7 mouse cellular contexts compared by ENCODE assay signal in the genomic region with DNA sequence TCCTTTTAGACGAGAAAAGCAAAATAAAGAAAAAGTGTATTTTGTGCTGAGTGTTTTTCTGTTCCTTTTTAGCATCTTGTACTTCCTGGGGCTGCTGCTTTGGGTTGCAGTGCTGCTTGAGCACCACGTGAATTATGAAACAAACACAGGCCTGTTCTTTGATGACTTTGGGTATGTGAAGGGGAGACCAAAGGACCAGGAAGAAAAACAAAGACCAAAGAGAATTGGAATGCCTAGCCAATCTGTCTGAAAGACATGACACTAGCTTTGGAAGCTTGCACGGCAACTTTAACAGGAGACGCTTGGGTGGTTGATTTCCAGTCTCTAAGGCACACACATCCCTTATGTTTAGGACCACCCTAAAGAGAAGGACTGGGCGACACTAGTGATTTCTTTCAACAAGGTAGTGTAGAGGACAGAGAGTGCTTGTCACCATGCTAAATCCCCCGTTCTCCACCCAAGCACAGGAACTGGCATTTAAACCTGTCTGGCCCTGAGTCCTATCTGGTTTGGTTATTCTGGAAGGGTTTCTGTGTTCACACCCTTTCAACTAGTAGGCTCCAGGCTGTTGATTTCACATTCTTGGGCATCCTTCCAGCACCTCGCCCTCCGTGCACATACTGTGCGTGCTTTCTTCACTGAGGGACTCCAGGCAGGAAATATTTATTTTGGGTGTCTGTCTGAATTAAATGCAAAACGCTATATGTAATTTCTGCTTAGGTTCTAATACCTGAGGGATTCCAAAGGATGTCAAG. TPM values are rescaled to one million over a fixed set of nuclear protein-coding genes. Genes with fewer than 3 reads are reported as not detected.
DNase-seq lines count a peak whose midpoint lies in the region; ATAC-seq lines count a peak whose summit lies in the region.

No protein-coding gene starts in this region.

- no peaks in the 10 kb centered on the region for H3K27me3 ChIP-seq in heart, embryonic 14.5 days (ENCODE audit: control insufficient read depth, insufficient read depth, low read length)
- no peaks in the 10 kb centered on the region for H3K27me3 ChIP-seq in midbrain, embryonic 14.5 days (ENCODE audit: control insufficient read depth, insufficient read depth, low read length)

- H3K4me3 ChIP-seq in heart, embryonic 14.5 days (ENCODE audit: control insufficient read depth in 1 of 2, insufficient read depth in 1 of 2, low read depth in 1 of 2, low read length in 2 of 2) = peak overlapping the region; percentile 3 to 12; a peak in 2 of 4 replicates
- H3K4me3 ChIP-seq in midbrain, embryonic 14.5 days (replicated peaks; ENCODE audit: low read depth, low read length) = no peak overlapping the region

- no peaks in the 10 kb centered on the region for H3K9me3 ChIP-seq in heart, embryonic 14.5 days (ENCODE audit: control insufficient read depth, low read length)
- H3K9me3 ChIP-seq in midbrain, embryonic 14.5 days (ENCODE audit: control insufficient read depth, low read length) = no peaks in the 10 kb centered on the region

- peak overlapping the region; percentile 17; the same call in 1 of the 2 replicates for H3K9ac ChIP-seq in heart, embryonic 14.5 days (ENCODE audit: low read length)
- H3K9ac ChIP-seq in midbrain, embryonic 14.5 days (replicated peaks; ENCODE audit: low read length) = no peak overlapping the region

- H3K27ac ChIP-seq in heart, embryonic 14.5 days (replicated peaks in 1 of 2; ENCODE audit: control insufficient read depth in 1 of 2, insufficient read depth in 1 of 2, low read depth in 2 of 2, low read length in 2 of 2) = peak overlapping the region; percentile 92 to 93
- H3K27ac ChIP-seq in midbrain, embryonic 14.5 days (replicated peaks; ENCODE audit: low read depth, low read length) = 0 out of 2 replicates have a peak overlapping the region, but pooled peaks have one; percentile 26

- H3K4me1 ChIP-seq in heart, embryonic 14.5 days (ENCODE audit: control insufficient read depth in 2 of 2, insufficient read depth in 2 of 2, low read length in 2 of 2) = peaks cover 29 to 44% of the 10 kb centered on the region in 2 experiments
- peaks cover 14% of the 10 kb centered on the region for H3K4me1 ChIP-seq in midbrain, embryonic 14.5 days (ENCODE audit: control insufficient read depth, insufficient read depth, low read length)

- 15% methylated on average over 10 of the region's 10 CpGs for WGBS in heart, embryonic 14.5 days
- WGBS in midbrain, embryonic 14.5 days = 24% methylated on average over 10 of the region's 10 CpGs

- peak; percentile 61 for DNase-seq in adipocyte (ENCODE audit: low spot score)
- DNase-seq in embryo, embryonic 9.5 days (ENCODE audit: extremely low spot score) = peak; percentile 19
- peak; percentile 82 for DNase-seq in kidney, postnatal 10 days
- DNase-seq in midbrain, embryonic 14.5 days = peak; percentile 68
- DNase-seq in layer of hippocampus, postnatal 25 days (ENCODE audit: extremely low spot score in 1 of 2, low spot score in 1 of 2) = no peak
- DNase-seq in cerebellum, postnatal 36 days = no peak

- ATAC-seq in heart, embryonic 14.5 days (ENCODE audit: insufficient number of reproducible peaks, insufficient read depth, low FRiP score, low read depth) = peak; percentile 80
- ATAC-seq in midbrain, embryonic 14.5 days (ENCODE audit: low FRiP score, low TSS enrichment) = no peak

- H3K4me2 ChIP-seq in heart, embryonic 14.5 days (ENCODE audit: low read length) = peak overlapping the region; percentile 56
- H3K4me2 ChIP-seq in midbrain, embryonic 14.5 days (ENCODE audit: low read length) = 0 out of 2 replicates have a peak overlapping the region, but pooled peaks have one; percentile 15

- no peaks in the 10 kb centered on the region for H3K36me3 ChIP-seq in heart, embryonic 14.5 days (ENCODE audit: control insufficient read depth, insufficient read depth, low read length)
- no peaks in the 10 kb centered on the region for H3K36me3 ChIP-seq in midbrain, embryonic 14.5 days (ENCODE audit: control insufficient read depth, insufficient read depth, low read length)

RNA-seq across cellular contexts. Expression of gene Tmpo, which starts 59.9 kb away (rescaled TPM):
- polyA plus RNA-seq in heart, embryonic 14.5 days (2014; fragmentation: Nextera tagmentation; extraction: Ambion mirVana) = 170 and 181 TPM in 2 replicates
- 127 and 162 TPM in 2 replicates for polyA plus RNA-seq in midbrain, embryonic 14.5 days (2014; fragmentation: Nextera tagmentation; extraction: Ambion mirVana)
- total RNA-seq in layer of hippocampus, postnatal 25 days (2021) = 10 to 100 TPM; 33.2 to 35.8 TPM

Comparison
In these comparisons a context has a peak if more than half of its experiments do, and no peak if none do; other contexts are left out.
1. DNase-seq: peak in adipocyte (single experiment), embryo, embryonic 9.5 days (single experiment), kidney, postnatal 10 days (single experiment) and midbrain, embryonic 14.5 days (single experiment); none in layer of hippocampus, postnatal 25 days (0 of 2) and cerebellum, postnatal 36 days (0 of 2).